Mouse (Mus musculus): ENCODE measurements at regions not wholly inside any gene's neighbourhood (a gene's known extent, or its start where the extent isn't known, plus 50 kb on each side); places are given as distances from the start of the nearest gene placed in this dataset.

GRCm38 (mm10) chr4:23173811-23174210, 685.6 kb upstream of the Pou3f2 start:
- no peak for TF ChIP-seq CTCF (IDR thresholded peaks at IDR 0.05; ENCODE audit: borderline replicate concordance, insufficient read depth, low read depth, low read length)
- no peak for TF ChIP-seq POLR2A (IDR thresholded peaks at IDR 0.05; ENCODE audit: borderline replicate concordance, insufficient read depth, low read length)

Measured in cerebellum, adult 2 months (tissue).